Mouse (Mus musculus): ENCODE results near the gene Vmn1r1. TPM values are rescaled to one million over a fixed set of nuclear protein-coding genes. Genes with fewer than 3 reads are reported as not detected.

Gene Vmn1r1
- total and polyA plus RNA-seq, 3 experiments, result not detected

GRCm38 (mm10) chr1:182140370-182140769 is 23.9 kb downstream of the Vmn1r1 start:
- Histone ChIP-seq H3K9me3 (replicated peaks; ENCODE audit: low read length) (no peaks in the 10 kb centered on the region), H3K4me3 (replicated peaks in 1 of 3; ENCODE audit: low read depth in 2 of 3, low read length in 2 of 3, poor library complexity in 1 of 3) (no peak overlapping the region), H3K4me1 (ENCODE audit: control insufficient read depth in 1 of 2, insufficient read depth in 2 of 2) (peaks cover 14 to 44% of the 10 kb centered on the region in 2 experiments), H3K79me2 (replicated peaks; ENCODE audit: control insufficient read depth, extremely low read depth, insufficient read depth, poor library complexity, severe bottlenecking) (no peaks in the 10 kb centered on the region), H3K27ac (ENCODE audit: insufficient read depth, low read depth) (no peak overlapping the region), H3K9ac (ENCODE audit: insufficient read depth, low read depth) (no peak overlapping the region), H3K4me2 (ENCODE audit: insufficient read depth, low read depth, poor library complexity, severe bottlenecking) (peak overlapping the region; percentile 25; the same call in 1 of the 2 replicates), H3K36me3 (replicated peaks in 1 of 2; ENCODE audit: control insufficient read depth in 1 of 2, insufficient read depth in 1 of 2, low read length in 1 of 2) (no peaks in the 10 kb centered on the region), H3K27me3 (replicated peaks) (peaks cover 9% of the 10 kb centered on the region)
- in situ Hi-C loops (cut with MboI; ENCODE audit: low pct_ligation_motif_present, low pct_unique_long_range_greater_than_20kb, low sequenced_read_pairs), result loop anchor here (10.0 to 25.0 kb wide), 2 partner anchors 197 to 404 kb away; partner anchors contain the start of gene Fbxo28
- peak; percentile 51; the same call in 1 of the 2 replicates for TF ChIP-seq ZC3H11A (IDR thresholded peaks at IDR 0.05; ENCODE audit: low read depth, low read length)
- TF ChIP-seq MAZ (IDR thresholded peaks at IDR 0.05; ENCODE audit: low read depth, low read length), result peak; percentile 61; the same call in 1 of the 2 replicates
- TF ChIP-seq MXI1 (IDR thresholded peaks at IDR 0.05; ENCODE audit: low read depth, low read length), result 0 out of 2 replicates have a peak, but pooled peaks have one; percentile 38
- peak; percentile 86 for TF ChIP-seq SMC3 (IDR thresholded peaks at IDR 0.05; ENCODE audit: low read depth, low read length)
- TF ChIP-seq MAFK (IDR thresholded peaks at IDR 0.05; ENCODE audit: insufficient replicate concordance, low read length), result no peak
- TF ChIP-seq NELFE (IDR thresholded peaks at IDR 0.05; ENCODE audit: low read depth, low read length), result no peak
- TF ChIP-seq CTCF (conservative IDR thresholded peaks at IDR 0.05 in 1 of 2, IDR thresholded peaks at IDR 0.05 in 1 of 2; ENCODE audit: low read depth in 2 of 2, low read length in 2 of 2), result peak; percentile 94 to 97
- peak; percentile 58; the same call in 1 of the 2 replicates for TF ChIP-seq IRF4 (IDR thresholded peaks at IDR 0.05; ENCODE audit: low read depth, low read length)
- TF ChIP-seq EP300 (IDR thresholded peaks at IDR 0.05; ENCODE audit: low read length), result no peak
- 0 out of 2 replicates have a peak, but pooled peaks have one; percentile 13 for TF ChIP-seq TCF12 (IDR thresholded peaks at IDR 0.05; ENCODE audit: low read depth, low read length)
- peak; percentile 89 for TF ChIP-seq RAD21 (IDR thresholded peaks at IDR 0.05; ENCODE audit: low read depth, low read length)
- no peak for TF ChIP-seq JUND (conservative IDR thresholded peaks at IDR 0.05; ENCODE audit: low read depth, low read length)
- dilution Hi-C loops (cut with MboI; ENCODE audit: extremely low pct_ligation_motif_present, extremely low pct_unique_long_range_greater_than_20kb, low sequenced_read_pairs), result no loop called here
- DNase-seq (ENCODE audit: extremely low read depth), result peak; percentile 81

- dilution Hi-C loops (cut with MboI; ENCODE audit: extremely low pct_ligation_motif_present, extremely low pct_unique_long_range_greater_than_20kb, low sequenced_read_pairs), result no loop called here
- DNase-seq (ENCODE audit: extremely low read depth), result no peak
- Histone ChIP-seq H3K36me3 (replicated peaks in 1 of 2; ENCODE audit: control insufficient read depth in 1 of 2, insufficient read depth in 1 of 2, low read length in 1 of 2) (no peaks in the 10 kb centered on the region), H3K79me2 (replicated peaks; ENCODE audit: control insufficient read depth, extremely low read depth, insufficient read depth, poor library complexity, severe bottlenecking) (no peaks in the 10 kb centered on the region), H3K4me1 (ENCODE audit: control insufficient read depth in 1 of 2, insufficient read depth in 2 of 2) (peaks cover 13 to 42% of the 10 kb centered on the region in 2 experiments), H3K27me3 (replicated peaks) (peaks cover 9% of the 10 kb centered on the region), H3K9ac (ENCODE audit: insufficient read depth, low read depth) (no peak overlapping the region), H3K27ac (ENCODE audit: insufficient read depth, low read depth) (no peak overlapping the region), H3K9me3 (replicated peaks; ENCODE audit: low read length) (no peaks in the 10 kb centered on the region), H3K4me2 (ENCODE audit: insufficient read depth, low read depth, poor library complexity, severe bottlenecking) (peak overlapping the region; percentile 25; the same call in 1 of the 2 replicates), H3K4me3 (replicated peaks in 1 of 3; ENCODE audit: low read depth in 2 of 3, low read length in 2 of 3, poor library complexity in 1 of 3) (peak overlapping the region in 1 of 3 experiments; percentile 8)
- in situ Hi-C loops (cut with MboI; ENCODE audit: low pct_ligation_motif_present, low pct_unique_long_range_greater_than_20kb, low sequenced_read_pairs), result loop anchor here (10.0 to 25.0 kb wide), 2 partner anchors 197 to 405 kb away; partner anchors contain the start of gene Fbxo28
- TF ChIP-seq MAZ (IDR thresholded peaks at IDR 0.05; ENCODE audit: low read depth, low read length) (no peak), TCF12 (IDR thresholded peaks at IDR 0.05; ENCODE audit: low read depth, low read length) (0 out of 2 replicates have a peak, but pooled peaks have one; percentile 0)
Measured at GRCm38 (mm10) chr1:182139937-182140336, 24.3 kb downstream of the Vmn1r1 start.

GRCm38 (mm10) chr1:182138172-182138571 is 26.1 kb downstream of the Vmn1r1 start:
- Histone ChIP-seq H3K27ac (ENCODE audit: insufficient read depth, low read depth) (no peak overlapping the region), H3K4me3 (replicated peaks in 1 of 3; ENCODE audit: low read depth in 2 of 3, low read length in 2 of 3, poor library complexity in 1 of 3) (no peak overlapping the region), H3K27me3 (replicated peaks) (peaks cover 9% of the 10 kb centered on the region), H3K79me2 (replicated peaks; ENCODE audit: control insufficient read depth, extremely low read depth, insufficient read depth, poor library complexity, severe bottlenecking) (no peaks in the 10 kb centered on the region), H3K4me2 (ENCODE audit: insufficient read depth, low read depth, poor library complexity, severe bottlenecking) (no peak overlapping the region), H3K9me3 (replicated peaks; ENCODE audit: low read length) (no peaks in the 10 kb centered on the region), H3K36me3 (replicated peaks in 1 of 2; ENCODE audit: control insufficient read depth in 1 of 2, insufficient read depth in 1 of 2, low read length in 1 of 2) (peaks cover 0 to 2% of the 10 kb centered on the region in 2 experiments), H3K4me1 (ENCODE audit: control insufficient read depth in 1 of 2, insufficient read depth in 2 of 2) (peaks cover 13 to 35% of the 10 kb centered on the region in 2 experiments), H3K9ac (ENCODE audit: insufficient read depth, low read depth) (no peak overlapping the region)
- no peak for DNase-seq (ENCODE audit: extremely low read depth)
- peak in 1 of 2 experiments; percentile 40; a peak in 2 of 4 replicates for TF ChIP-seq CTCF (conservative IDR thresholded peaks at IDR 0.05 in 1 of 2, IDR thresholded peaks at IDR 0.05 in 1 of 2; ENCODE audit: low read depth in 2 of 2, low read length in 2 of 2)
- TF ChIP-seq JUND (conservative IDR thresholded peaks at IDR 0.05; ENCODE audit: low read depth, low read length), result no peak
- dilution Hi-C loops (cut with MboI; ENCODE audit: extremely low pct_ligation_motif_present, extremely low pct_unique_long_range_greater_than_20kb, low sequenced_read_pairs), result no loop called here
- in situ Hi-C loops (cut with MboI; ENCODE audit: low pct_ligation_motif_present, low pct_unique_long_range_greater_than_20kb, low sequenced_read_pairs), result loop anchor here (25.0 kb wide), 1 partner anchor 199 kb away; the partner anchor contains the start of gene Fbxo28

Data from CH12.LX (cell line).